Mouse (Mus musculus) intestine, embryonic 15.5 days (tissue): ENCODE results near the gene Drd5. TPM values are rescaled to one million over a fixed set of nuclear protein-coding genes. Genes with fewer than 3 reads are reported as not detected.
A peak's percentile ranks its signal among the peaks of the same experiment; 100 is the strongest.

Source experiments
- ATAC-seq: fragments of 200-750 bp; cut with Nextera tagmentation; 2 replicates; pipeline ENCODE4 v1.8.0; 2017; ENCODE audit warnings: moderate TSS enrichment, moderate library complexity
- H3K27ac ChIP-seq: fragments of 300-500 bp; sonication (generic); 2 replicates; pipeline ENCODE4 v1.5.1; 2015; ENCODE audit warnings: mild to moderate bottlenecking, inconsistent platforms
- H3K27me3 ChIP-seq: fragments of 300-500 bp; sonication (generic); replicated peaks from 2 replicates; pipeline ENCODE4 v1.6.1; 2015; ENCODE audit warnings: inconsistent platforms
- H3K36me3 ChIP-seq: fragments of 300-500 bp; sonication (generic); 2 replicates; pipeline ENCODE4 v1.6.1; 2015; ENCODE audit warnings: inconsistent platforms
- H3K4me1 ChIP-seq: fragments of 300-500 bp; sonication (generic); replicated peaks from 2 replicates; pipeline ENCODE4 v1.6.1; 2015; ENCODE audit warnings: inconsistent platforms
- H3K4me2 ChIP-seq: fragments of 300-500 bp; sonication (generic); replicated peaks from 2 replicates; pipeline ENCODE4 v1.6.1; 2015; ENCODE audit warnings: mild to moderate bottlenecking, inconsistent platforms
- H3K4me3 ChIP-seq: fragments of 300-500 bp; sonication (generic); replicated peaks from 2 replicates; pipeline ENCODE4 v1.5.1; 2015; ENCODE audit warnings: inconsistent platforms
- H3K9ac ChIP-seq: fragments of 300-500 bp; sonication (generic); 2 replicates; pipeline ENCODE4 v1.6.1; 2015; ENCODE audit warnings: inconsistent platforms
- H3K9me3 ChIP-seq: fragments of 300-500 bp; sonication (generic); 2 replicates; pipeline ENCODE4 v1.6.1; 2016; ENCODE audit warnings: inconsistent platforms
- WGBS: fragments of 180-500 bp; shearing (Covaris S2); methylation state at CpG from one replicate; pipeline ENCODE4 v1.1.7; 2015; 5-methylcytosine and 5-hydroxymethylcytosine counted together
- polyA plus RNA-seq: library from polyadenylated mRNA; unstranded; fragments of >200 nt; fragmentation: Nextera tagmentation; extraction: Ambion mirVana; gene quantifications from 2 replicates; pipeline ENCODE4 v1.2.1, GENCODE M21; 2015

The Drd5 gene
- polyA plus RNA-seq, 1 experiment from 2014 or later = not detected

DNA sequence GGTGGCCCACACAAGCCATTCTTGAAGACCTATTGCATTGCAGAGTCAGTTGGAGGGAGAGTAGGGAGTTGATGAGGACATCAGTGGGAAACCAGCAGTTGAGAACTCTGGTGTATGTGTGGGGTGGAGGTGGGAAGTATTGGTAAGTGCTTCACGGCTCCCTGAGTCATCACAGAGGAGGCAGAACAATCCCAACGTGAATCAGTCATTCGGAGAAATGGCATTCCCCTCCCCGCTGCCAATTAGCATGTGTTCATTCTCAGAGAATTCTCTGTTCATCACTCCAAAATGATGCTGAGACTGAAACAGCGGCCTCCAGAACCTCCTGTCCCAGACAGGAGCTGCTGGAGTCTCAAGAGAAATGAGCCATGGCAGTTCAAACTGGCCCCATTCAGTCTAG is 45.2 kb downstream of the Drd5 start:
- WGBS = 78% methylated on average over 5 of the region's 5 CpGs
- no peaks in the 10 kb centered on the region for H3K27me3 ChIP-seq
- no peak overlapping the region for H3K27ac ChIP-seq
- ATAC-seq = no peak
- no peak overlapping the region for H3K4me3 ChIP-seq
- no peaks in the 10 kb centered on the region for H3K9me3 ChIP-seq
- H3K4me2 ChIP-seq = no peak overlapping the region
- H3K4me1 ChIP-seq = peaks cover 10% of the 10 kb centered on the region
- no peaks in the 10 kb centered on the region for H3K36me3 ChIP-seq
- no peak overlapping the region for H3K9ac ChIP-seq

DNA sequence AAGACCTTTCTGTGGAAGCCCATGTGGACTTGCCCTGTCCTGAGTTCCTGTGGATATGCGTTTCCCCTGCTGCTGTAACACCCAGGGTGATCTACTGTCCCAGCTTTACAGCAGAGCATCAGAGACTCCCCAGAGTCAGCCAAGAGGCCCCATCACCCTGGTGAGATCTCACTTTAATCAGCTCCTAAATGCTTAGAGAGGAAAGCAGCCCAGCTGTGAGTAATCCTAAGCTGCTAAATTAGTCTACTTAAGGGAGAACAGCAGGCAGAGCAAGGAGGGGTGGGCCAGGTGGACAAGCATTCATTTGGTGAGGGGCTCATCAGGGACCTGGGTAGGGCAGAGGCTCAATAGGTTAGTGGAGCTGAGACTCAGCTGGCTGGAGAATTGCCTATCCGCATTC is 46.4 kb downstream of the Drd5 start:
- Histone ChIP-seq H3K36me3 (no peaks in the 10 kb centered on the region), H3K9me3 (no peaks in the 10 kb centered on the region), H3K27ac (no peak overlapping the region), H3K27me3 (no peaks in the 10 kb centered on the region), H3K4me1 (peaks cover 10% of the 10 kb centered on the region), H3K4me3 (no peak overlapping the region), H3K9ac (no peak overlapping the region), H3K4me2 (no peak overlapping the region)
- WGBS = 62% methylated on average over 2 of the region's 2 CpGs
- ATAC-seq = no peak

DNA sequence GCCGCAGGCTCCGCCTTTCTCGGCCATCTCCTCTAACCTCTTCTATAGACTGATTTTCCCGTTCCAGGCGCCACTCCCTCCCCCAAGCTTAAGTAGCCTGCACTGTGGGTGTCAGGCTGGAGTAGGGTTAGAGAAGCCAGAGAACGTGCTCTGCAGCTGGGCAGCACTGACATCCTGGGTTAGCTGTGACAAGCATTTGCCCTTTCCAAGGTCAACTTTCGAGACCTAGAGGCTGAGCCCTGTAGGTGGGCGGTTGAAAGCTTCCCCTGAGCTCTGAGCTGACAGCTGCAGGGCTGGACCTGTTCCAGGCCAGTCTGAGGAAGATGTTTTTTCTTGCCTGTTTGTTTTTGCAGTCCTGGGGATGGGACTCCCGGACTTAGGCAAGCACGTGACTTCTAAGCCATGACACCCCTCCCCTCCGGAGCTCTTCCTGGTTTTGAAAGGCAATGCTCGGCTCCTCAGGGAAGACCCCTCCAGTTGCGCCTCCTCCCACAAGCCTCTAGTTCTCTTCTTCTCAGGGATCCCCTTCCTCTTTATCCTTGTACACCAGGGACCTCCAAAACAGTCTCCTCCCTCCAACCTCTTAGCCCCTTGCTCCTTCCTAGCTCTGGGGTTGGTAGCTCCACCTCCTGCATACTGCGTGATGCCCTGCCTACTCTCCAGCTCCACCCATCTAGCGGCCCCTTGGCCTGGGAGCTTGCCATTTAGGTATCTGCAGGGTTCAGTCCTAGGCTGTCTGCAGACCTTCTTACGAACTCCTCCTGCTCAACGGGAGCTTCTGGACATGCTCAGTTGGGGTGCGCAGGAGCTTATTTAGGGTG is 47.7 kb downstream of the Drd5 start:
- Histone ChIP-seq H3K9ac (peak overlapping the region; percentile 24; the same call in 1 of the 2 replicates), H3K36me3 (no peaks in the 10 kb centered on the region), H3K4me2 (peak overlapping the region; percentile 64), H3K4me3 (peak overlapping the region; percentile 34), H3K4me1 (peaks cover 10% of the 10 kb centered on the region), H3K9me3 (no peaks in the 10 kb centered on the region), H3K27me3 (no peaks in the 10 kb centered on the region), H3K27ac (peak overlapping the region; percentile 60)
- WGBS = 9% methylated on average over 18 of the region's 18 CpGs
- ATAC-seq = peak; percentile 85

DNA sequence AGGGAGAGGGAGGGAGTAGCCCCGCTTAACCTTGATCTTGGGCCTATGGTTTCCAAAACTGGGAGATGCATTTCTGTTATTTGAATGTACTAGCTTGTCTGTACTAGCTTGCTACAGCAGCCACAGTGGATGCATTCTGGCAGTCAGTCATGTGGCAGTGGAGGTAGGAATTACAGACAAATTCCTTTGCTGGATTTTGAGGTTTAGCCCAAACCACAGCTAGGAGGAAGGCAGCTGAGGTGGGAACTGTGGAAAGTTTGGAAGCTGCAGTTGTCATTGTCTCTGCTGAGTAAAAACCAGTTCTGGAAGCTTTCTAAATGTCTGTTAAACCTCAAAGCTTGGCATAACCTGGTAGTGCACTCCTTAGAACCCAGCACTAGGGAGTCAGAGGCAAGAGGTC is 52.1 kb downstream of the Drd5 start:
- Histone ChIP-seq H3K36me3 (no peaks in the 10 kb centered on the region), H3K9ac (no peak overlapping the region), H3K4me1 (peaks cover 8% of the 10 kb centered on the region), H3K4me2 (no peak overlapping the region), H3K27ac (no peak overlapping the region), H3K9me3 (no peaks in the 10 kb centered on the region), H3K4me3 (no peak overlapping the region), H3K27me3 (no peaks in the 10 kb centered on the region)
- ATAC-seq = no peak
- 69% methylated on average over 1 of the region's 1 CpGs for WGBS

Other genes with a start within 250 kb of the Drd5 start
- 59.8 and 62.3 TPM in 2 replicates for gene Nsg1, start 159.5 kb upstream of the Drd5 start, polyA plus RNA-seq
- gene Zbtb49, start 98.9 kb upstream of the Drd5 start, polyA plus RNA-seq = 9.2 TPM in 2 replicates
- gene Lyar, start 98.9 kb upstream of the Drd5 start, polyA plus RNA-seq = 101 and 116 TPM in 2 replicates
- 67.9 and 68.6 TPM in 2 replicates for gene Tmem128, start 59.2 kb upstream of the Drd5 start, polyA plus RNA-seq
- not detected in 2 replicates for gene Otop1, start 43.4 kb upstream of the Drd5 start, polyA plus RNA-seq
- 1.6 and 1.8 TPM in 2 replicates for gene Slc2a9, start 183.8 kb downstream of the Drd5 start, polyA plus RNA-seq
- gene Wdr1, start 243.9 kb downstream of the Drd5 start, polyA plus RNA-seq = 240 and 243 TPM in 2 replicates